Mouse (Mus musculus): ENCODE measurements around the gene Mpig6b. TPM values are rescaled to one million over a fixed set of nuclear protein-coding genes. Genes with fewer than 3 reads are reported as not detected.

Mpig6b gene
- 0.26 and 0.47 TPM in 2 replicates for polyA plus RNA-seq (2012; rRNA removed)

DNA sequence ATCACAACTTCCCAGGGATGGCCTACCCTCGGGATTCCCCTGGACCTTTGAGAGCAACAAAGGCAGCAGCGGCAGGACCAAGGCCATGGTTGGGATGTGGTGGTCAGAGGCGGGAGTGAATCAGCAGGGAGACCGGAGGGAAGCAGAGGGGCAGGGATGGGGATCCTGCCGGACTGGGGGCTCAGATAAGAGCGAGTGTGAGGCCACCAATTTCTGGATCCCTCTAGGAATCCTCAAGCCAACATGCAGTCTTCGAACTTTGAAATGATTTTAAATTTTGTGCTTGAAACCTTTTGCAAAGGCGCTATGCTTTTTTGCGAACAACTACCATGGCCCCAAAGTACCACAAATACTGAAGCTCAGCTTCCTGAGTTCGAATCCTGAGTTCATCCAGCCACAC is at the start of gene Mpig6b:
TSS of gene Mpig6b (minus strand) at position 101 of the 400 bp plus-strand sequence.
- WGBS = 89% methylated on average over 10 of the region's 10 CpGs

DNA sequence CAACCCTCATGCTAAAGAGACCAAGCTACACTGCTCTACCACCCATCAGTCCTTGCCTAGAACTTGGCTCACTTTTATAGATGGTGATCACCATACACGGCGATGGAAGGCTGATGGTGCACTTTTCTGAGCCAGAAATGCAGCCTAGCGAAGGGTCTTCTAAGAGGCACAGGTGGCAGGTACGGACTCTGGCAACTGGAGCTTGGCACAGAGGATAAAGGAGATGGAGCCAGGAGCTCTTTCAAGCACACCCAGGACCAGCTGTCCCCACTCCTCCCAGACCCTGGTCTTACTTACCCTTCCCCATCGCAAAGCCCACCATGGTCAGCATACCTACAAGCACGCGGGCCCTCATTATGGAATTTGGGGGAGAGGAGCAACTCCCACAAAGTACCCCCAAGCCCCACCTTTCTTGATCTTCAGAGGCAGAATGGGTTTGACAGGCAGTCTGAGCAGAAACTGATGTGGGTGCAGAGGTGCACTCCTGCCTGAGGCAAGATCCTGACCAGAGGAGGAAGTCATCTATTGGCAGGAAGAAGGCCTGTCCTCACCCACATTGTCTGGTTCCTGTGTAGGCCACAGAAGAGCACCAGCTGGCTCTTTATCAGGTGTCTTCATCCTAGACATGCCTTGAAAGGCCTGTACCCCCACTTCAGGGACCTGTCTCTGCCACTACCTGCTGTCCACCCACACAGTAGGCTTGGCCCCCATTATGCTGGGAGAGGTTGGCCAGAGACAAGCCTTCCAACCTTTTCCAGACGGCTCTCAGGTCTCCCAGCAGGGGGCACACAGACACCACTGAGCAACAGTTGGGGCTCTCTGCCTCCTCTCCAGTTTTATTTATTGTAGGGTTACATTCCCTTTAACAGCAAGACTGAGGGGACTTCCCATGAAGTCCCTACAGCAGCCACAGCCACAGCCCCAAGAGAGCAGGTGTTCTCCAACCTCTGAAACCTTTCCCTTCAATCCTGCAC is 49.3 kb upstream of the Mpig6b start, which contains the start of gene Ly6g5b:
TSS of gene Ly6g5b (minus strand) at position 383 of the 974 bp plus-strand sequence.
- 78% methylated on average over 8 of the region's 8 CpGs for WGBS
- DNase-seq (ENCODE audit: low read depth, low spot score) = no peak

More for the DNA sequence above, at the start of gene Mpig6b:
- no peak for DNase-seq (ENCODE audit: low read depth, low spot score)

DNA sequence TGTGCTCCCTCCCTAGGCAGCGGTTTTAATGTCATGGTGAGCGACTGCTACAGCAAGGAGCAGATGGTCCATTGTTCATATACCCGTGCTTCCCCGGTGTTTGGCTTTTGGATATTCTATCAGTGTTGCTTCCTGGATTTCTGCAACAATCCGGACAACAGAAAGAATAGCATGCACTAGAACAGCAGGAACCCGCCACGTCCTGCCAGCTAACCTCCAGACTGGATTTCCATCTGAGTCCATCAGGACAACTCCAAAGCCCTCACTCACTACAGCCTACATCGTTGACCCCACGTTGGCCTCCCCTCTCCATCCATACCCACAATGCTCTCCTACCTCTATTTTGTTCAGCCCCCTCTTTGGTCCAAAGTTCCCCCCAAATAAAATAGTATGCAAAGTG is 45.8 kb upstream of the Mpig6b start:
- 76% methylated on average over 9 of the region's 9 CpGs for WGBS
- DNase-seq (ENCODE audit: low read depth, low spot score) = no peak

DNA sequence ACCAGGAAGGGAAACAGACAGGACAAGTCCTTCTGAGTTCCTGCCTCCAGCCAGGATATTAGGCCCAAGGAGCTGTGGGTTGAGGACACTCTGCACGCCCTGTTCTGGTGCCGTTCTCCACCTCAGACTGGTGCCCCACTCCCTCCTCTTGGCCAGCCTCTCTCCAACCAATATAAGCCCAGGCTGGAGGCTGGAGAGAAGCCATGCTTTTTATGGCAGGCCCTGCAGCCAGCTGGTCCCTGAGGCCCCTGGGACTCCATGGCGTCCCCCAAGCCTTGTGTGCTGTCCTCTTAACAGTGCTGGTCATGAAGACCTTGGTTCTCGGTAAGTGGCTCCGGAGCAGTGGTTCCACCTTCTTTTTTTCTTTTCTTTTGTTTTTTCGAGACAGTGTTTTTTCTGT is 42.1 kb upstream of the Mpig6b start, which contains the start of gene Ly6g5c:
TSS of gene Ly6g5c (plus strand) at position 183 of the 400 bp plus-strand sequence.
- no peak for DNase-seq (ENCODE audit: low read depth, low spot score)
- 71% methylated on average over 6 of the region's 6 CpGs for WGBS

DNA sequence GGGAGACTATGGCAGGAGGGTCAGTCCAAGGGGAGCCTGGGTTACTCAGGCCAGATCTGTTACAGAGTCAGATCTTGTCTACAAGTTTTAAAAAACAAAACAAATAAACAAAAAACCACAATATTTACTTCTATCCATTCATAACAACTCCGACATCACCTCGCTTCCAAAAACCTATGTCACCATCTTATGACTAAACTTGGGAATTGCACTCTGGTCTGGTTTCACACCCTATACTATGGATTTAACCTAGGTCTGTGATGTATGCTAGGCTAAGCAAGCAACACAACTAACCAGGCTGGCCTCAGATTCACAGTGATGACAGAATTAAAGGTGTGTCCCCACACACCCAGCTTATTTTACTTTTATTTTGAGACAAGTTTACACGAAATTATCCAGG is 40.5 kb upstream of the Mpig6b start:
- 62% methylated on average over 3 of the region's 3 CpGs for WGBS
- DNase-seq (ENCODE audit: low read depth, low spot score) = no peak

DNA sequence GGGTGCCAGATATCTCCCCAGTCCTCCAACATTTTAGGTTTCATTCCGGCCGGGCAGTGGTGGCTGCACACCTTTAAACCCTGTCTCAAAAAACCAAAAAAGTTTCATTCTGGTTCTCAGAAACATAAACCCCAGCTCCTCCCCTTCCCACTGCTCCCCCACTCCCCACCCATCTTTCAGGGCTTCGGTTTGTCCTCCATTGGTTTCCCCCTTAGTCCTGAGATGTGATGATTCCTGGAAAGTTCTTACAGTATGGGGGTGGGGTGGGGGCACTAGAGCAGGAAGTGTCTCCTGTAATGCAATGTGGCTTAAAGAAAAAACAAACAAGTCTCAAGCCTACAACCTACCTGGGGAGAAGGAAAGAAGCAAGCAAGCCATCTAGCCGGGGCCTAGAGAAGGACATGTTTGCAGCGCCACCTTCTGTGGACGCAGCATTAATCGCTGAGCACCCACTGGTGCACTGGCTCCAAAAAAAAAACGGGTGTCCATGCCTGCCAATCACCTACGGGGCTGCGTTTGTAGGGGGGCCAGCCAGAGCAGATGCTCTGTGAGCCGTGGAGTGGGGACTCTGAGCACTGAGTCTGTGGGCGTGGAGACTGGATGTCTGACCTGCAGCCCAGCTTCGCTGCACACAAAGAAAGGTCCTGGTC is 39.9 kb upstream of the Mpig6b start:
- WGBS = 24% methylated on average over 13 of the region's 13 CpGs
- DNase-seq (ENCODE audit: low read depth, low spot score) = no peak

DNA sequence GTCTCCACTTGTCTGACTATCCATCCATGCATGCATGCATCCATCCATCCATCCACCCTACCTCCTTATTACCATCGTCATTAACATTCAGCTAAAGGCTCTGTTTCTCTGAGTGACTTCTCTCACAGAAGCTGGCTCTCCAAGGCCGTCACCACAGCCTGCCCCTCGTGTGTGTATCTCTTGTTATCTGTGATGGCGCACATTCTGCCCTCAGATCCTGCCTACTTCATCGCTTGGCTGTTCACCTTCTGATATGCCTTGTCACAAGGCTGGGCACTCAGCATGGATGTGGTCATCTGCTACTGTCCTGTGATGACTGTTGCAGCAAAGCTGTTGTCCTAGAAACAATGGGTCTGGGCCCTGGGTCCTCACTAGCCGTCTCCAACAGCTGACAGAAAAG is 38.8 kb upstream of the Mpig6b start:
- WGBS = 87% methylated on average over 6 of the region's 6 CpGs
- no peak for DNase-seq (ENCODE audit: low read depth, low spot score)

DNA sequence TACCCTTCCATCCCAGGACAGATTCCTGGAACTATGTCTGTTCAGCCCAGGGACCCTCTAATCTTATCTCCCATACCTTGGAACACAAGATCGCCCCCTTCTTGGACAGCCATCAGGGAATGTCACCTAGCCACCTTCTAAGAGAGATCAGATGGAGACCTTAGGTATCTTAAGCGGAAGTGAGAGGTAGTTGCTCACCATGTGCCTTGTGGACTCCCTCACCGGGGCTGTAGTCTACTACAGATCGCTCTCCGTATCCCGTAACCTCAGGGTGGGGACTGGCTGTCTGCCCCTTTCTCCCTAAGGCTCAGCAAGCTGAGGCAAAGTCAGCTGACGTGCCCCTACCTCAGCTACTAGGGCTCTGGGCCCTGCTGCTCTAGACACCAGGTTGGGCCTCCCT is 38.1 kb upstream of the Mpig6b start:
- no peak for DNase-seq (ENCODE audit: low read depth, low spot score)
- 93% methylated on average over 7 of the region's 7 CpGs for WGBS

DNA sequence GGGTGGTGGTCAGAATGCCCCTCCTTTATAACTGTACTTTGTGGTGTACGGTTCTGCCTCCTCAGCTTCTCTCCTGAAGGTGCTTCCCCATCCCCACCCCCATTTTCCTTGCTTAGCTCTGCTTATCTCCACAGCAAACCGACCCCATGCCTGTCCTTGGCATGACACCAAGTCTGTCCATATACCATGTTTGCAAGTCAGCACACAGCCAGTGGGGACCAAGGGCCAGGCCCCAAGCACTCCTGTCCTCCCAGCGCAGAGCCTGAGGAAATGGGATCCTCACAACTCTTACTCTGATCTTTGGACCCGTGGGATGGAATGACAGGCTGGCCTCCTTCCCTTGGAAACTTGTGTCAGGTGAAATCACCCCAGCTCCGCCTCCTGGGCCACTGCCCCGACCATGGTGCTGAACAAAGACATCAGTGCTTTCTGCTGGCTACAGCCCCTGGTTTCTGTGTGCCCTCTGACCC is 37.3 kb upstream of the Mpig6b start:
- WGBS = 27% methylated on average over 6 of the region's 6 CpGs
- DNase-seq (ENCODE audit: low read depth, low spot score) = no peak

DNA sequence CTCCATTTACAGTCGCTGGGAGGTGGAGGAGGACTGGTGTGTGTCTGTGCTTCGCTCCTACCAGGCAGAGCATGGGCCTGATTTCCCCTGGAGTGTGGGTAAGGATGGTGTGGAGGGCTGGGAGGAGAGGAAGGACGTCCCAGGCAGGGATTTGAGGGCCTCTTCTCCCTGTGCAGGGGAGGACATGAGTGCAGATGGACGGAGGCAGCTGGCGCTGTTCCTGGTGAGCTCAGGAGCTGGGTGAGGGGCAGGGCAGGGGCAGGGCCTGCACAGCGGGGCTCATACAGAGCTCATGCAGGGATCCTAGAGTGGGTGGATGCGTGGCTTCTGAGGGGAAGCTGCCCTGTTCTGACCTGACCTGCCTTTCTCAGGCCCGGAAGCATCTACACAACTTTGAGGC is 36.3 kb upstream of the Mpig6b start:
- DNase-seq (ENCODE audit: low read depth, low spot score) = no peak
- 74% methylated on average over 8 of the region's 8 CpGs for WGBS

DNA sequence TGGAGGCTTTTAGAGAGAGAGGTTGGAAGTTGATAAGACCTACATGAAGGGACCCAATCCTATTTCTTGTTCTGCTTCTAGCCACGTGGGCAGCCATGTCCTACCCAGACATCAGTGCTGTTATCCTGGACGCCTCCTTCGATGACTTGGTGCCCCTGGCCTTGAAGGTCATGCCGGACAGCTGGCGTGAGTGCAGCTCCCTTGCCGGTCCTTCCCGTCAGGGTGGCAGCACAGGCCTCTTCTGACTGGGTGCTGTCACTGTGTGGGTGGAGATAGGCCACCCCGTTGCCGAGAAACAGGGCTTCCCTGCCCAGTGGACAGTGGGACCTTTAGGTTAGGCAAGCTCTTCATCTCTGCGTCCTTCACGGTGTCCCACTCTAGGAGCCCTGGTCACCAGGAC is 35.2 kb upstream of the Mpig6b start:
- DNase-seq (ENCODE audit: low read depth, low spot score) = no peak
- WGBS = 91% methylated on average over 11 of the region's 11 CpGs

DNA sequence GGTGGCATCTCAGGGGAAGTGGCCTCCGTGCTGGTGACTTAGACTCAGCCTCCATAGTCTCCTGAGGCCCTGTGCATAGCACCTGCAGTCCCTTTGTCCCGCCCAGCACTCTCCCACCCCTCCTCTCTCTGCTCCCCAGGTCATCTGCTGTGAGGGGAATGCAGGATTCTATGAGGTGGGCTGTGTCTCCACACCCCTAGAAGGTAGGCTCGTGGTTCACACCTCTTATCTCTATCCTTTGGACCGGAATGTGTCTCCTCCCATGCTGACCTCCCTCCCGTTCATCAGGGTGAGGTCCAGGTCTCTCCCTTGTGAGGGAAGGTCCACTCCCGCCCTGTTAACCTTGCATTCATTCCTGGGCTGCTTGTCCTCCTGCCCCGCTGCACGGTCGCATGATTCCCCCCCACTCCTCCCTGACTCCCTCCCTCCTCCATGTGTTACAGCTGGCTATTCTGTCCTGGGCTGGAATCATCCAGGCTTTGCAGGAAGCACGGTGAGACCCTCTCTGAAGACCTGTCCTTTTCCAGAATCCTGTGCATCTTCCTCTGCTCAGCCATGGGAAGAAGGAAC is 34.3 kb upstream of the Mpig6b start:
- WGBS = 68% methylated on average over 10 of the region's 10 CpGs
- DNase-seq (ENCODE audit: low read depth, low spot score) = no peak

DNA sequence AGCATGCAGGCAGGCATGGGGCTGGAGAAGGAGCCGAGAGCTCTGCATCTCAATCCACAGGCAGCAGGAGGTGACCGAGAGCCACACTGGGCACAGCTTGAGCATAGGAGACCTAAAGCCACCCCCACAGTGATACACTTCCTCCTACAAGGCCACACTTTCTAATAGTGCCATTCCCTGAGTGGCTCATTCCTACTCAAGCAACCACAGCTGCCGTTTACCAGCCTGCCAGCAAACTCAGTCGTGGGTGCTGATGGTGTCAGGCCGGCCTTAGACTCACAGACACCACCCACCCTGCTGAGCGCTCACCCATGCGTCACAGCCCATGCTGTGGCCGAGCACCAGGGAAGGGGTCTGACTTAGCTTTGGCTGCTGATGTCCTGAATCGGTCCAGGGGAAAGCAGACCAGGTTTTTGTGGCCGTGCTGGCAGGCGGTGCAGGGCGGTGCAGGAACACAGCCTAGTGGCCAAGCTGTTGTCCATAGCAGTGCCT is 31.2 kb upstream of the Mpig6b start:
- 89% methylated on average over 12 of the region's 12 CpGs for WGBS
- DNase-seq (ENCODE audit: low read depth, low spot score) = no peak

DNA sequence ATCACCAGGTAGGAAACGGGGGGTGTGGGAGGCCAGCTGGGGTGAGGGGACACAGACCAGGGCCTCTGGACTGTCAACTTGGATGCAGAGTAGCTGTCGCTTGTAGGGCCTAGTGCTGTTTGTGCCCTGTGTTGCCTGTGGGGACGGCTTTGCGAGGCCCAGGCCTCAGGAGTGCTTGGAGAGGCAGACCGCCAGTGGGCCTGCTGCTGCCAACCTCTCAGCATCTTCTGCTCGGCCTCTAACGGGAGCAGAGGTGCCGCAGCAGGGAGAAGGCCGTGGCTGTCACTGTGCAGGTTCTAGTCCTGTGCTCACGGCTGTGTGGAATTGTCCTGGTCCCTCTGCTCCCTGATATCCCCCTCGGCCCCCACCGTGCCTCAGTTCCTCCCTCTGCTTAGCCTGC is 30.6 kb upstream of the Mpig6b start:
- WGBS = 93% methylated on average over 12 of the region's 12 CpGs
- DNase-seq (ENCODE audit: low read depth, low spot score) = no peak

DNA sequence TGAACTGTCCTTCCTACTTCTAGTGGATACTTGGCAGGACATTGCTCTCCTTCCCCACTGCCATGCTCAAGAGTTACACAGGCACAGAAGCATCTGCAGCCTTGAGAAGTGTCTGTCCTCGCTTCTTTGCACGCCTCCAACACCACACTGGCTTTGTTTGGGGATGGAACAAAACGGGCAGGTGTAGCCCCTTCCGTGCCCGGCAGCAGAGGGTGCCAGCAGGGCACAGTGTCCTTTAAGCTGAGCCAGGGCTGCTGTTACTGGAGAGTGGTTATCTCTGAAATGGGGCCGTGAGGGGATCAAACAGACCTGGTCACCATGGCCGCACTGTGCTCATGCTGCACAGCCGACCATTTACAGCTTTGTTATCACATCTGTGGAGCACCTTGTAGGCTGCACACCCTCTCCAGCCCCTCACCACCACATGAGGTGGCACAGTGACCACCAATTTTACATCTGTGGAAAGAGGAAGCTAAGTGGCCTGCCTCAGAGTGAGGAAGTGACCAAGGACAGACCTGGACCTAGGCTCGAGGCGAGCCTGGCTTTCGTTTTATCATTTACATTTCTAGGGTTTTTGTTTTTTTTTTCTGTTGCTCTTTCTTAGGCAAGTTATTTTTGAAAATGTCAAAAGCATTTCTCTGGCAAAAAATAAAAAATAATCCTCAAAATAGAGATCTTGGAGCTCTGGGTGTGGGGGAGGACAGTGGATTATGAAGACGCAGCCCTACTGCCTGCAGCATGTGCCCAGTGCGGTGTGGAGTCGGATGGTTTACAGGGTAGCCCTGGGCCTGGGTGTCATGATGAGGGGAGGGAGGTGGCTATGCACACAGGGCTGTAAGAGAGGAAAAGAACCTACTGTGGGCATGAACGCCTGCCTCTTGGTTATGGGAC is 28.7 kb upstream of the Mpig6b start:
- no peak for DNase-seq (ENCODE audit: low read depth, low spot score)
- 87% methylated on average over 15 of the region's 15 CpGs for WGBS

DNA sequence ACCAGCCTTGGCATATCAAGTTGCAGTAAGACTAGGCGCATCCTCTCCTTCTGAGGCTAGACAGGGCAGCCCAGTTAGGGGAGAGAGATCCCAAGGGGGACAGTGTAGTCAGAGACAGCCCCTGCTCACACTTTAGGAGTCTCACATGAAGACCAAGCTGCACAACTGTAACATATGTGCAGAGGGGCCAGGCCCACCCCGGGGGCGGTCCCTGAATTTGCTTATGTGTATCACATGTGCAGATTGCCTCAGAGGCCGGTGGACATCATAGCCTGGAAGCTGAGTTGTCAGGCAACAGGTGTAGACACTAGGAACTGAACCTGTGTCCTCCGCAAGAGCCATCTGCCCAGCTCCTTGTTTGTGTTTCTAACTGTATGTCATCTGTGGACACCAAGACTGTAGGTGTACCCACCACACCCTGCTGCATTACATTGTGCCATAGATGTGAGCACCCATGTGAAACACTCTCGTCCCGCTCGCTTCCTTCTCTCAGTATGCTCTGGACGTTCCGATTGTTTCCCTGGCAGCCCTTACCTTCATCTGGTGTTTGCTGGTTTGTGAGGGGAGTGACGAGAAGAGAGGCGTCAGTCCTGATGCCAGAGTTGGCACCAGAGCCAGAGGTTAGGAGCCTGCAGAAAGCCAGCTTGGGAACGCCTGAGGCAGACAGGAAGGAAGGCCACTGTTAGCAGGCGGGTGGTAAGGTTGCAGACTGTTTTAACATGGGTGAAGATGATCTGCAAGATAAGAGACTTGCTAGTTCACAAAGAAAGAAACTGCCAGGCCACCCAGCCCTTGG is 26.6 kb upstream of the Mpig6b start:
- 91% methylated on average over 14 of the region's 14 CpGs for WGBS
- DNase-seq (ENCODE audit: low read depth, low spot score) = no peak

DNA sequence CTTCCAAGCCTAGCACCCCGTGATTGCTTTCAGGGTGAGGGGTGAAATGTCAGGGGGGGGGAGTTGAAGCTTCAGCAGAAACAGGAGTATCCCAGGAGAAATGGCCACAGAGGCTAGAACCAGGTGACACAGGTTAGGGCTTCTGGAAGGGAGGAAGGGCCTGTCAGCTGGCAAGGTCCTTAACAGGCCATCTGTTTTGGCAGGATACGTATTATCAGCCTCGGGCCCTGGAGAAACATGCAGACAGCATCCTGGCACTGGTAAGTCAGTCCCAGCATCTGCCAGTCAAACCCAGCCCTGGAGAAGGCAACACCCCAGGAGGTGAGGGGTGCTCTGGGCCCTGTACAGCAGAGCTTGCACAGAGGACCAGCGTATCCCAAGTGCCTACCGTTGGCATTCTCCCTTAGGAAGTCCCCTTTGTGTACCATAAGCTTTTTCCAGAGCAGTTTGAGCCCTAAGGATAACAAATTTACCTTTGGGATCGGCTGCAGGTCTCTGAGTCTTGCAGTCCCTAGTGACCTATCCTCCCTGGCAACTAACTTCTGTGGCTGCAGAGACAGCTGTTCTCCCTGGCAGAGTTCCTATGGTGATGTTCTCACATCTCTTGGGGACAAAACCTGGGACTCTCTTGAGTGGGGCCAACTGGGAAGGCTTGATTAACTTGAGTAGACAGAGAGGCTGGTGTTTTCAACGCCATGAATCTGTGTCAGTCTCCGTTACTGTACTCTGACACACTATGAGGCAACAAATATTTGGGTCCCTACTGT is 24.4 kb upstream of the Mpig6b start:
- WGBS = 52% methylated on average over 8 of the region's 8 CpGs

More for the DNA sequence above, 24.4 kb upstream of the Mpig6b start:
- DNase-seq (ENCODE audit: low read depth, low spot score) = no peak
